Mouse (Mus musculus) heart, embryonic 16.5 days (tissue): ENCODE data around the gene Usp33. TPM values are rescaled to one million over a fixed set of nuclear protein-coding genes. Genes with fewer than 3 reads are reported as not detected.
A peak's percentile ranks its signal among the peaks of the same experiment; 100 is the strongest.

Source experiments
- ATAC-seq: fragments of 200-750 bp; cut with Nextera tagmentation; replicated peaks from 2 replicates; pipeline ENCODE4 v1.8.0; 2017; ENCODE audit warnings: moderate number of reproducible peaks; ENCODE audit not compliant: insufficient read depth, low FRiP score; ENCODE audit errors: extremely low read depth
- H3K27ac ChIP-seq: fragments of 300-500 bp; sonication (generic); 2 replicates; pipeline ENCODE4 v1.5.1; 2014; ENCODE audit warnings: mild to moderate bottlenecking, low read length, control low read depth, moderate library complexity
- H3K27me3 ChIP-seq: fragments of 300-500 bp; sonication (generic); 2 replicates; pipeline ENCODE4 v1.6.1; 2014; ENCODE audit warnings: low read length, mixed read lengths; ENCODE audit not compliant: control insufficient read depth, insufficient read depth
- H3K36me3 ChIP-seq: fragments of 300-500 bp; sonication (generic); 2 replicates; pipeline ENCODE4 v1.6.1; 2014; ENCODE audit not compliant: control insufficient read depth, insufficient read depth
- H3K4me1 ChIP-seq: fragments of 300-500 bp; sonication (generic); 2 replicates; pipeline ENCODE4 v1.6.1; 2014; ENCODE audit warnings: low read length, mixed read lengths; ENCODE audit not compliant: control insufficient read depth, insufficient read depth
- H3K4me2 ChIP-seq: fragments of 300-500 bp; sonication (generic); 2 replicates; pipeline ENCODE4 v1.6.1; 2014; ENCODE audit warnings: low read depth, mild to moderate bottlenecking, control low read depth, low read length
- H3K4me3 ChIP-seq: fragments of 300-500 bp; sonication (generic); 2 replicates; pipeline ENCODE4 v1.5.1; 2014; ENCODE audit warnings: mild to moderate bottlenecking, control low read depth, low read length
- H3K9ac ChIP-seq: fragments of 300-500 bp; sonication (generic); 2 replicates; pipeline ENCODE4 v1.6.1; 2014; ENCODE audit warnings: low read length, control low read depth
- H3K9me3 ChIP-seq: fragments of 300-500 bp; sonication (generic); replicated peaks from 2 replicates; pipeline ENCODE4 v1.6.1; 2016; ENCODE audit warnings: low read length; ENCODE audit not compliant: control insufficient read depth
- WGBS: fragments of 180-500 bp; shearing (Covaris S2); extraction: QIAGEN DNeasy Blood & Tissue Kit; methylation state at CpG from one replicate; pipeline ENCODE4 v1.1.7; 2014; 5-methylcytosine and 5-hydroxymethylcytosine counted together
- polyA plus RNA-seq: library from polyadenylated mRNA; unstranded; fragments of >200 nt; fragmentation: Nextera tagmentation; extraction: Ambion mirVana; gene quantifications from 2 replicates; pipeline ENCODE4 v1.2.1, GENCODE M21; 2015

The Usp33 gene
- polyA plus RNA-seq, 1 experiment from 2014 or later, result 29.3 TPM

GRCm38 (mm10) chr3:152395350-152396277 is 49.3 kb downstream of the Usp33 start, which contains the start of gene Zzz3:
TSS of gene Zzz3 (plus strand) at chr3:152395473.
- under 1% methylated on average over 79 of the region's 108 CpGs for WGBS
- Histone ChIP-seq H3K36me3 (peaks cover 11% of the 10 kb centered on the region), H3K4me2 (peak within 1 kb of the TSS; percentile 76), H3K4me3 (peak within 1 kb of the TSS; percentile 66), H3K9me3 (no peaks in the 10 kb centered on the region), H3K4me1 (peaks cover 17% of the 10 kb centered on the region), H3K9ac (peak within 1 kb of the TSS; percentile 84), H3K27me3 (no peaks in the 10 kb centered on the region), H3K27ac (peak within 1 kb of the TSS; percentile 99)
- peak; percentile 89 for ATAC-seq

DNA sequence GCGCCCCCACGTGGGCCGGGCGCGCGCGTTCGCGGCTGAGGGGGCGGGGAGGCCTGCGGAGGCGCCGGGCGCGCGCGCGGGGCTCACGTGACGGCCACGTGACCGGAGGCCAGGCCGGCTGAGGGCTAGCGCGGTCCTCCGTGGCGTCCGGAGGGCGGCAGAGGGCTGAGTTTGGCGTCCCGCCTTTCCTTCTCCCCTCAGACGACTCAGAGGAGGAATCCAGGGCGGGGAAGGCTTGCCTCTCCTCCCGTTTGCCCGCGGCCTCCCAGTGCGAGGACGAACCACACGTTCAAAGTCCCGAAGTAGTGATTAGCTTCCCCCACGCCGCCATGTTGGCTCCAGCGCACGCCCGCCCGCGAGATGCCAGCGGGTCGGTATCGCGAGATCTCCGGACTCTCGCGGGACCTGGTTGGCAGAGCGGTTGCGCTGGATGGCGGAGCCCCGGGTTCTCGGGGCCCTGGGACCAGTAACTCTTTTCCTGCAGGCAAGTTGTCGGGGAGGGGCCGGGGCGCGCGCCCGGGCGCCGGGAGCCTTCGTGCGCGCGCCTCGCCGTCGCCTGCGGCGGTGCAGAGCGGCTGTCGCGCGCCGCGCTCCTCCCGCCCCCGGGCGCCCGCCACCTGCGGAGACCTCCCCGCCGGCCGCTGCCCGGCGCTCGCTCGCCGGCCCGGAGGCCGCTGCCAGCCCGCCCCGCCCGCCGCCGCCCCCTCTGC is 50.2 kb downstream of the Usp33 start:
- peak overlapping the region; percentile 99 for H3K27ac ChIP-seq
- peak overlapping the region; percentile 66 for H3K4me3 ChIP-seq
- ATAC-seq, result peak; percentile 86
- under 1% methylated on average over 99 of the region's 102 CpGs for WGBS
- H3K4me1 ChIP-seq, result peaks cover 18% of the 10 kb centered on the region
- H3K9ac ChIP-seq, result peak overlapping the region; percentile 84
- no peaks in the 10 kb centered on the region for H3K9me3 ChIP-seq
- H3K27me3 ChIP-seq, result no peaks in the 10 kb centered on the region
- peaks cover 8% of the 10 kb centered on the region for H3K36me3 ChIP-seq
- peak overlapping the region; percentile 87 for H3K4me2 ChIP-seq

DNA sequence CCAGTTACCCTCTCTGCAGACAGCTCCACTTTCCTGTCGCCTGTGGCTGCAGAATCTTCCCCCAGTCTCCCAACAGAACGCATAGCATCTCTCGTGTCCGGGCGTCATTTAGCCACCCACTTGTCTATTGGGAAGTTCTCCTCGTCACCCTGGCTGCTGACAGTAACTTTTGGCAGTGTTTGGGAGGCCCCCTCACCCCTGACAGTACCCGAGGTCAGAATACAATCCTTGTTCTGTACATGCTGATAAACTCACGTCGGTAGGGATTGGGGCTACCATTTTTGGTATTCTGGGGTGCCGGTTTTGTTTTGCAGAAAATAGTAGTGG is 50.7 kb downstream of the Usp33 start:
- peaks cover 5% of the 10 kb centered on the region for H3K36me3 ChIP-seq
- peak overlapping the region; percentile 66 for H3K4me3 ChIP-seq
- H3K27me3 ChIP-seq, result no peaks in the 10 kb centered on the region
- under 1% methylated on average over 10 of the region's 10 CpGs for WGBS
- peak overlapping the region; percentile 87 for H3K4me2 ChIP-seq
- peak overlapping the region; percentile 84 for H3K9ac ChIP-seq
- no peak for ATAC-seq
- peak overlapping the region; percentile 99 for H3K27ac ChIP-seq
- peaks cover 23% of the 10 kb centered on the region for H3K4me1 ChIP-seq
- no peaks in the 10 kb centered on the region for H3K9me3 ChIP-seq

DNA sequence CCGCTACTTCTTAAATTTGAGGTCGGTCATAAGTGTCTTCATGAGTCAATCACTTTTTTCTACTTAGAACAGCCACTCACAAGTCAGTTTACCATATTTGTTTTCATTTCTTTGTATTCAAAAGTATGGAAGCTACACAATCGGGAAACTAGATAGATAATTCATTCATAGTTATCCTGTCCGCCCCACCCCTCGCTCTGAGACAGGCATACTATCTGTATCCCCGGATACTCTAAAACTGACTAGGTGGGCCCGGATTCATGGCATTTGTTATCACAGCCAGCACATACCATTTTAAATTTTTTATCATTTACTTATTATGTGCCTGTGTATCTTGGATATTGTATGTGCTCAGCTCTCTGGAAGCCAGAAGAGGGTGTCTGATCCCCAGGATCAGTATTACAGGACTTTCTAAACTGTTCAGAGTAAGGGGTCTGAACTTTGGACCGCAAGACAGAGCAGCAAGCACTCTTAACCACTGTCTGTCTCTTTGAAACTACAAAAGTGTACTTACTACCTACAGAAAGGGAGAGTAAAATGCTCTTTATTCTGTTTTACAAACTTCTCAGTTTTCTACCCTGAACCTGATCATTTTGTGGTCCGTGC is 51.2 kb downstream of the Usp33 start:
- H3K27ac ChIP-seq, result peak overlapping the region; percentile 99
- ATAC-seq, result no peak
- peak overlapping the region; percentile 84 for H3K9ac ChIP-seq
- H3K36me3 ChIP-seq, result peaks cover 4% of the 10 kb centered on the region
- WGBS, result 36% methylated on average over 9 of the region's 9 CpGs
- H3K4me3 ChIP-seq, result peak overlapping the region; percentile 66
- no peaks in the 10 kb centered on the region for H3K27me3 ChIP-seq
- peak overlapping the region; percentile 87 for H3K4me2 ChIP-seq
- no peaks in the 10 kb centered on the region for H3K9me3 ChIP-seq
- H3K4me1 ChIP-seq, result peaks cover 28% of the 10 kb centered on the region

- no peak for ATAC-seq
- Histone ChIP-seq H3K9me3 (no peaks in the 10 kb centered on the region), H3K9ac (no peak overlapping the region), H3K36me3 (no peaks in the 10 kb centered on the region), H3K4me3 (no peak overlapping the region), H3K4me2 (no peak overlapping the region), H3K4me1 (peaks cover 27% of the 10 kb centered on the region), H3K27ac (no peak overlapping the region), H3K27me3 (no peaks in the 10 kb centered on the region)
- WGBS, result 83% methylated on average over 5 of the region's 5 CpGs
Observed at GRCm38 (mm10) chr3:152400441-152400840, 54.2 kb downstream of the Usp33 start.

DNA sequence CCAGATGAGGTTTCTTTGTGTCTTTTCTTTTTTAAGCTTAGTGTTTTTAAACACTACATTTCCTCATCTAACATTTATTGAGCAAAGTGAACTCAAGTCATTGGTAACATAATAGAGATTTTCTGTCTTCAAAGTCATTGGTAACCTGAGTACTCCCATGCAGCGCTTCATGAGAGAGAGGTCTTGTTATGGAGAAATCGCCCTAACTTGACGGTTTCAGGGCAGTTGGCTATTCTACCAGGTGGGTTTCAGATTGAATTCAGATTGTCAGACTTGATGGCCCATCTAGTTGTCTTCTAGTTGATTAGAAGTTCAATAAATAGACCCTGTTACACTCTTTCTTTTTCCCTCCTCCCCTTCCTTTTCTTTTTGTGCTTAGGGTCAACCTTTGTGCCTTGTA is 54.6 kb downstream of the Usp33 start:
- Histone ChIP-seq H3K27me3 (no peaks in the 10 kb centered on the region), H3K27ac (no peak overlapping the region), H3K9ac (no peak overlapping the region), H3K9me3 (no peaks in the 10 kb centered on the region), H3K4me2 (no peak overlapping the region), H3K4me3 (no peak overlapping the region), H3K36me3 (no peaks in the 10 kb centered on the region), H3K4me1 (peaks cover 30% of the 10 kb centered on the region)
- no peak for ATAC-seq
- WGBS, result 81% methylated on average over 3 of the region's 3 CpGs

GRCm38 (mm10) chr3:152401964-152402670 is 55.8 kb downstream of the Usp33 start:
- H3K27ac ChIP-seq, result no peak overlapping the region
- 72% methylated on average over 7 of the region's 7 CpGs for WGBS
- H3K4me2 ChIP-seq, result no peak overlapping the region
- no peaks in the 10 kb centered on the region for H3K36me3 ChIP-seq
- H3K9ac ChIP-seq, result no peak overlapping the region
- H3K4me3 ChIP-seq, result no peak overlapping the region
- H3K9me3 ChIP-seq, result no peaks in the 10 kb centered on the region
- peaks cover 40% of the 10 kb centered on the region for H3K4me1 ChIP-seq
- no peaks in the 10 kb centered on the region for H3K27me3 ChIP-seq
- ATAC-seq, result peak; percentile 64; the same call in 1 of the 2 replicates

GRCm38 (mm10) chr3:152402671-152403066 is 56.4 kb downstream of the Usp33 start:
- H3K27me3 ChIP-seq, result no peaks in the 10 kb centered on the region
- no peaks in the 10 kb centered on the region for H3K36me3 ChIP-seq
- no peak overlapping the region for H3K4me2 ChIP-seq
- WGBS, result 79% methylated on average over 3 of the region's 3 CpGs
- ATAC-seq, result no peak
- no peaks in the 10 kb centered on the region for H3K9me3 ChIP-seq
- peaks cover 42% of the 10 kb centered on the region for H3K4me1 ChIP-seq
- no peak overlapping the region for H3K9ac ChIP-seq
- H3K4me3 ChIP-seq, result no peak overlapping the region
- no peak overlapping the region for H3K27ac ChIP-seq
